In the genomic region with DNA sequence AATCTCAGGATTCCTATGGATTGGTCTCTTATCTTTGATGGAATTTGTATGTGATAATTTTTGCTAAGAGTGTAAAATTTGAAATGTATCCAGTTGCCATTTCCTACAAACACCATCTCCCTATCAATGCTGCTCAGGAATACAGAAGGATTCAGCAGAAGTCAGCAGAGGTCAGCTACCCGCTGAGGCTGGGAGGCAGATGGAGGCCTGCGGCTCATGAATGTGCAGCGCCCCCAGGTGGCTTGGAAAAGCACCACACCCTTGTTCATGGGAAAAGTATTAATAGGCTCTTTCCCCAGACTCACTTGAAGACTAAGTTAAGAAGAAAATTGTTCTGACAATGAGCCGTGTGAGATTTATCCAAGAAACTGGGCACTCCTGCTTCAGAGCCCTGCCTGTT, we compare ENCODE assay signal across 12 mouse cellular contexts.
DNase-seq lines count a peak whose midpoint lies in the region; ATAC-seq and TF ChIP-seq lines count a peak whose summit lies in the region.
"Had no signal": no experiment of that assay in that cellular context is flagged by ENCODE, and none has a peak within 500 bp of the region (broad histone marks: within the 10 kb centered on the region; RNA-seq: fewer than 3 reads in every experiment).

No protein-coding gene starts in this region.

- no peak overlapping the region for H3K27ac ChIP-seq in forebrain, postnatal 0 days (ENCODE audit: low read depth, low read length)
- H3K27ac ChIP-seq in forebrain, embryonic 15.5 days (replicated peaks), result no peak overlapping the region
- H3K27ac ChIP-seq in liver, embryonic 14.5 days, result no peak overlapping the region
- no peak overlapping the region for H3K27ac ChIP-seq in liver, embryonic 11.5 days (ENCODE audit: low read depth, low read length)
- H3K27ac ChIP-seq: heart, embryonic 15.5 days had no signal

- no peak overlapping the region for H3K4me3 ChIP-seq in forebrain, postnatal 0 days (ENCODE audit: low read depth, low read length)
- no peak overlapping the region for H3K4me3 ChIP-seq in forebrain, embryonic 15.5 days
- no peak overlapping the region for H3K4me3 ChIP-seq in liver, embryonic 14.5 days (ENCODE audit: insufficient read depth in 1 of 2, low read depth in 2 of 2, low read length in 2 of 2)
- H3K4me3 ChIP-seq in liver, embryonic 11.5 days (ENCODE audit: low read depth, low read length), result no peak overlapping the region
- H3K4me3 ChIP-seq: heart, embryonic 15.5 days; megakaryocyte, embryonic 14.5 days had no signal

- no peaks in the 10 kb centered on the region for H3K9me3 ChIP-seq in forebrain, postnatal 0 days (ENCODE audit: low read length)
- no peaks in the 10 kb centered on the region for H3K9me3 ChIP-seq in forebrain, embryonic 15.5 days
- H3K9me3 ChIP-seq in liver, embryonic 14.5 days (ENCODE audit: control insufficient read depth, low read length), result no peaks in the 10 kb centered on the region
- no peaks in the 10 kb centered on the region for H3K9me3 ChIP-seq in liver, embryonic 11.5 days (ENCODE audit: control insufficient read depth, low read length)
- H3K9me3 ChIP-seq: heart, embryonic 15.5 days had no signal

- no peak for DNase-seq in forebrain, postnatal 0 days
- DNase-seq in liver, embryonic 14.5 days (ENCODE audit: low read depth in 3 of 3, low spot score in 3 of 3), result no peak
- no peak for DNase-seq in liver, embryonic 11.5 days (ENCODE audit: low spot score)
- DNase-seq in ZHBTc4 (ENCODE audit: low read depth, low spot score), result peak; percentile 26
- peak; percentile 7 for DNase-seq in lung, postnatal 36 days
- no peak for DNase-seq in spleen, postnatal 14 days (ENCODE audit: low spot score in 2 of 2)
- DNase-seq: layer of hippocampus, adult 9-11 months had no signal

- no peaks in the 10 kb centered on the region for H3K27me3 ChIP-seq in forebrain, postnatal 0 days (ENCODE audit: insufficient read depth, low read length)
- H3K27me3 ChIP-seq in forebrain, embryonic 15.5 days, result no peaks in the 10 kb centered on the region
- no peaks in the 10 kb centered on the region for H3K27me3 ChIP-seq in liver, embryonic 14.5 days (ENCODE audit: control insufficient read depth, insufficient read depth, low read length)
- H3K27me3 ChIP-seq in liver, embryonic 11.5 days (replicated peaks; ENCODE audit: control insufficient read depth, insufficient read depth, low read length), result no peaks in the 10 kb centered on the region
- H3K27me3 ChIP-seq: heart, embryonic 15.5 days; megakaryocyte, embryonic 14.5 days had no signal

- H3K36me3 ChIP-seq in forebrain, postnatal 0 days (ENCODE audit: insufficient read depth), result no peaks in the 10 kb centered on the region
- H3K36me3 ChIP-seq in forebrain, embryonic 15.5 days, result no peaks in the 10 kb centered on the region
- H3K36me3 ChIP-seq in liver, embryonic 14.5 days (replicated peaks; ENCODE audit: control insufficient read depth, insufficient read depth, low read depth), result no peaks in the 10 kb centered on the region
- H3K36me3 ChIP-seq in liver, embryonic 11.5 days (ENCODE audit: control insufficient read depth, insufficient read depth, low read length), result no peaks in the 10 kb centered on the region
- H3K36me3 ChIP-seq: heart, embryonic 15.5 days had no signal

- no peak overlapping the region for H3K4me2 ChIP-seq in forebrain, postnatal 0 days (ENCODE audit: low read depth)
- H3K4me2 ChIP-seq in forebrain, embryonic 15.5 days (replicated peaks), result no peak overlapping the region
- H3K4me2 ChIP-seq in liver, embryonic 14.5 days (ENCODE audit: low read depth), result no peak overlapping the region
- H3K4me2 ChIP-seq in liver, embryonic 11.5 days, result no peak overlapping the region
- H3K4me2 ChIP-seq: heart, embryonic 15.5 days had no signal

- H3K4me1 ChIP-seq in forebrain, postnatal 0 days (ENCODE audit: insufficient read depth), result no peaks in the 10 kb centered on the region
- H3K4me1 ChIP-seq in forebrain, embryonic 15.5 days, result no peaks in the 10 kb centered on the region
- no peaks in the 10 kb centered on the region for H3K4me1 ChIP-seq in liver, embryonic 14.5 days (replicated peaks; ENCODE audit: control insufficient read depth in 2 of 2, insufficient read depth in 2 of 2, low read length in 1 of 2)
- no peaks in the 10 kb centered on the region for H3K4me1 ChIP-seq in liver, embryonic 11.5 days (replicated peaks; ENCODE audit: control insufficient read depth, insufficient read depth, low read length)
- H3K4me1 ChIP-seq: heart, embryonic 15.5 days; megakaryocyte, embryonic 14.5 days had no signal

- ATAC-seq in forebrain, postnatal 0 days, result no peak
- ATAC-seq in forebrain, embryonic 15.5 days (replicated peaks), result no peak
- no peak for ATAC-seq in liver, embryonic 14.5 days (ENCODE audit: insufficient read depth)
- no peak for ATAC-seq in liver, embryonic 11.5 days (replicated peaks; ENCODE audit: low FRiP score)
- no peak for ATAC-seq in erythroblast, adult 5-6 weeks (replicated peaks; ENCODE audit: low FRiP score, poor library complexity, severe bottlenecking)
- ATAC-seq: CD4-positive, CD25-positive, alpha-beta regulatory T cell, adult 4 months had no signal

- WGBS in forebrain, postnatal 0 days, result 28% methylated on average over 4 of the region's 4 CpGs
- 24% methylated on average over 4 of the region's 4 CpGs for WGBS in forebrain, embryonic 15.5 days
- 29% methylated on average over 4 of the region's 4 CpGs for WGBS in liver, embryonic 14.5 days (ENCODE audit: insufficient replicate concordance)
- 30% methylated on average over 4 of the region's 4 CpGs for WGBS in liver, embryonic 11.5 days

- peak; percentile 48 for TF ChIP-seq CTCF in forebrain, postnatal 0 days (IDR thresholded peaks at IDR 0.05; ENCODE audit: low read depth)
- peak; percentile 10; the same call in 1 of the 2 replicates for TF ChIP-seq CTCF in liver, embryonic 14.5 days (IDR thresholded peaks at IDR 0.05; ENCODE audit: low read depth)

- H3K9ac ChIP-seq in forebrain, postnatal 0 days, result no peak overlapping the region
- H3K9ac ChIP-seq in forebrain, embryonic 15.5 days (replicated peaks), result no peak overlapping the region
- H3K9ac ChIP-seq in liver, embryonic 14.5 days (replicated peaks), result no peak overlapping the region
- H3K9ac ChIP-seq in liver, embryonic 11.5 days (ENCODE audit: low read depth, low read length), result no peak overlapping the region
- H3K9ac ChIP-seq: heart, embryonic 15.5 days had no signal

- TF ChIP-seq EP300 in liver, embryonic 14.5 days (IDR thresholded peaks at IDR 0.05; ENCODE audit: low read depth), result no peak

Comparison
In these comparisons a context has a peak if more than half of its experiments do, and no peak if none do; other contexts are left out.
1. DNase-seq: peak in ZHBTc4 (single experiment) and lung, postnatal 36 days (single experiment); none in forebrain, postnatal 0 days (single experiment), liver, embryonic 14.5 days (0 of 3), liver, embryonic 11.5 days (single experiment) and spleen, postnatal 14 days (0 of 2).